Mouse (Mus musculus) c-Kit-positive CD71-positive TER-119-positive erythroid progenitor cells, embryonic 14.5 days (primary cell): ENCODE data around the gene Cpxm2.

Experiments used
- DNase-seq: peaks from one replicate; pipeline ENCODE4 v3.0.0-alpha.2; 2013; ENCODE audit warnings: low spot score

The Cpxm2 gene

DNA sequence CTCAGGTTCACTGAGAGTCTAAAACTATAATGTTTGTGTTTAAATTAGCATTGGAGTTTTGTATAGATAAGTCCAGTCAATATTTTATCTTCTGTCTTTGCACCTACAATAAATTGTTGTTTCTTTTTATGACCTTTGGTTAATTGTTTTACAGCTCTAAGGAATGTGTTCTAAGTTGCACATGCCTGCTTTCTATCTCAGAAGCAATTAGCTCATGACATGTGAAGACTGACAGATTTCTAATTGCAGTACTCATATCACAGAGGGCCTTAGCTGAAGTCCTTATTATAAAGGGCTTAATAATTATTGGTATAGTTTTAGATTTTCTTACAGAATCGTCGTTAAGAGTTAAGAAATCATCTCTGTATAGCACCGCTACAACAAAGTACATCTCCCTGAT lies 138.6 kb downstream of the Cpxm2 start:
- no peak for DNase-seq

DNA sequence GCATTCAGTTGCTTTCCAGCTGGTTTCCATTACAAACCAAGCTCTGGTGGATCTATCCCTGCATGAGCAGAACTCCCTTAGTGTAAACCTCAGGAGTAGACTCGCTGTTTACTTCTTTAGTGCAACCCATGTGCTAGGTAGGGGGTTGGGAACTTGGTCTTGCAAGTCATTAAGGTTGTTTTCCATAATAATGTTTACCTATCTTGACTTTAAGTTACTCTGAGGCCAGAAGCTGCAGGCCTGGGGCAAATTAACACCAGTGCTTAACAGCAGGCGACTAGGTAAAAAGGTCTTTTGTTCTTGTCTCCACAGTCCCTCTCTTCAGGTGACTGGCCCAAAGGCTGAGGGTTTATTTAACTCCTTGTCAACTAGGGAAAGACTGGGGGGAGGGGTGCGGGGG lies 139.3 kb downstream of the Cpxm2 start:
- DNase-seq, result no peak

DNA sequence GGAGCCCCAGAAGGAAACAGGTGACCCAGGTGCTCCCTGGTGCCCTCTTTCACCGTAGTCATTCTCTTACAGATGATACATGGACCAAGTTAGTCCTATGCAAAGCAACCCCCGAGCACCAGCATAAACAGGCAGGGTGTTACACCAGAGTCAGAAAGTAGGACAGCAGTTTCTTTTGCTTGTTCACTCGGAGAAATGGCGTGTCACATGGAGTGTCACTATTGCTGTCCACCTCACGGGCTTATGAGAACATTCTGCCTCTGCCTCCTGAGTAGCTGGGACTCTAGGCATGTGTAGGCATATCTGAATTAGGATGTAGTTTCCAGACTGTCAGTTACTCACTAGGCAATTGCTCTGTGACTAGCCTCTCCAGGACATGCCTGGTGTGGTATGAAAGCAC lies 140.6 kb downstream of the Cpxm2 start:
- DNase-seq, result no peak

DNA sequence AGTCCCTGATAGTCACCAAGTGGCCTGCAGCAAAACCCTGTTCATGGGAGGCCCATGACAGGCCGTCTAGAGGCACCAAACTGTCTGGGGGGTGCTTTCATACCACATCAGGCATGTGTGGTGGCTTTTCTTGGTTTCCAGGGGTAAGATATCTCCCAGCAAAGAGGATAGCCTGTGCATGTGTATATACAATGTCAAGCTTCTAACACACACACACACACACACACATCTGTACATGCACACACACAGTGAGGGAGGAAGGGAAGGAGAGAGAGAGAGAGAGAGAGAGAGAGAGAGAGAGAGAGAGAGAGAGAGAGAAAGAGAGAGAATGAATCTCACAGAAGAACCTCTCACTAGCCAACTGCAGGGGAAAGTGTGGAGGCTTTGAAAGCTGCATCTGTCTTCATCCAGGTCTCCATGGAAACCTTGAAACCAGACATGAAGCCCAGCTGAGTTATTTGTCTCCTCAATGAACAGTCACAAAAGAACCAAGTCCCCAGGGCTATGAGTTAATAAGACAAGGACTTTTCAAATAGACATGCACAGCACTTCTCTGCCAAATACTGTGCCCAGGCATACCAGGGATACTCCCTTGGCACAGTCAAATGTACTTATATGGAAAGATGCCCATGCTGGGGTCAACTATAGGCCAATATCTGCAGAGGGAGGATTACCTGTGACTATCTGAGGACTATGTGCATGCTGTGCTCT lies 141.4 kb downstream of the Cpxm2 start:
- DNase-seq, result no peak

DNA sequence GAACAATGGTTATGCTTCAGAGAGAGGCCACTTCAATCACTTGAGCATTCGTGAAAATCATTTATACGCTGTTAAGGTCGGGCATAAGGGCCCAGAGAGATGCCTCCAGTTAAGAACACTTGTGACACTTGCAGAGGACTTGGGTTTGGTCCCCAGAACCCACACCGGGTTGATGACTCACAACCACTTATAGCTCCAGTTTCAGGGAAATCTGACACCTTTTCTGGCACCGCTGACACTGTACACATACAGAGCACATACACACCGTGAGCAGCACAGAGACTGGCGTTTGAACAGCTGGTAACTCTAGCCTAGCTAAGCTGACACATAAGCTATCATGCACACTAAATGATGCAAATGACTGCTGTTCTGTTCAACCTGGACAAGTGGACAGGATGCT lies 145.5 kb downstream of the Cpxm2 start:
- DNase-seq, result no peak

DNA sequence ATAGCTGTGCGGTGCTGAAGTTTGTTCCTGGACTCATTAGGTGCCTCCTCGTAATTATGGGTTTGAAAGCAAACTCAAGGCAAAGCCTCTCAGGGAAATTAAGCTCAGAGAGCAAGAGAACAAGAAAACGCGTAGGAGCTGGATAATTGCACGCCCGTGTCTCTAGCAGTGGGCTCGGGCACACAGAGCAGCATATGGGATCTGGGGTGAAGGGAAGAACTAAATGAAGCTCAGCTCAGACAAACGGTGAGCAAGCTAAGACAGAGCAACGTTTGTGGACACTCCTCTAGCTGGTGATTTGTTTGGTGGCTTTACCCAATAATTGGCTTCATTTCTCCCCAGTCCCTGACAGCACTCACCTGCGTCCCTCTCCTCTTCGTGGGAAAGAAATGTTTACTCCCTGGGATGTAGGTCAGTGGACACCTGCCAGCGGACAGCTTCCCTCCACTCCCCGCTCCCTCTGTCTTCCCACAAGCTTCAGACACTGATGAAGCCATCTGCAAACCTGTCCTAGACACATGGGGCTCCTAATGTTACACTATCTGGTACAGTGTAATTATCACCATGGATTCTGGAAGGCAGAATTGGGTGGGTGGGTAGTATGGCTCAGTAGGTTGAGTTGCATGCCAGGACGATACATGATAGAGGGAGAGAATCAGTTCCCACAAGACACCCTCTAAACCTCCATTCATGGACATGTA lies 148.4 kb downstream of the Cpxm2 start:
- no peak for DNase-seq

DNA sequence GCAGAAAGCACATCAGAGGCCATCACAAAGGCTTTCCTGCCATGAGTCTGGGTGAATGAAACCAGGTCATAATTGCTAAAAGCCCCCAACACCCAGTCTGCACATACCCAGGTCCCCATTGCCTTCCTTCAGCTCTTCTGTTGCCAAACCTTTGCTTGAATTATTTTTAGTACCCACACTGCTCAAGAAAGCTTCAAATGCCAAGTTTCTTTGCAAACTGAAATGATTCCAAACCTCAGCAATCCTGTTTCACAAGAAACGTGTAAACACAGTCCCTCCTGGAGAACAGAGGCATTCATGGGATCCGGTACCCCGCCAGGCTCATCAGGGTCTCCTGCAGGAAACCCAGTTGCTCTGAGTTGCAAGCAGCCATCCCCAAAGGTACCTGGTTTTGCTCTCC lies 161.7 kb downstream of the Cpxm2 start:
- no peak for DNase-seq

DNA sequence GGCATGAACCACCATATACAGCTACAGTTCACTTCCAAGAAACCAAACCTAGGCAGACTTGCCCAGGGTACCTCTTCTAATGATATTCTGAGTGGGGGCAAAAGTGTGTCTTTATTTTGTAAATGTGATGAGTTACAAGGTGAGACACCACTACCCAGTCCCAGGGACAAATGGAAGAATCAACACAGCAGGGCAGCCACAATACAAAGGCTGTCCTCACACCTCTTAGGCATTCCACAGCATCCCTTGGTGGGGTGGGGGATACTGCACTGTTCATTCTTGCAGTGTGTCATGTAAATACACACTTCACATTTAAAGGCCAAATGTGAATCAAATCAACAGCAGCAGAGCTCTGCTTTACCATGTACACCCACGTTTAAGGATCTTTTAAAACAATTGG lies 162.3 kb downstream of the Cpxm2 start:
- DNase-seq, result no peak

DNA sequence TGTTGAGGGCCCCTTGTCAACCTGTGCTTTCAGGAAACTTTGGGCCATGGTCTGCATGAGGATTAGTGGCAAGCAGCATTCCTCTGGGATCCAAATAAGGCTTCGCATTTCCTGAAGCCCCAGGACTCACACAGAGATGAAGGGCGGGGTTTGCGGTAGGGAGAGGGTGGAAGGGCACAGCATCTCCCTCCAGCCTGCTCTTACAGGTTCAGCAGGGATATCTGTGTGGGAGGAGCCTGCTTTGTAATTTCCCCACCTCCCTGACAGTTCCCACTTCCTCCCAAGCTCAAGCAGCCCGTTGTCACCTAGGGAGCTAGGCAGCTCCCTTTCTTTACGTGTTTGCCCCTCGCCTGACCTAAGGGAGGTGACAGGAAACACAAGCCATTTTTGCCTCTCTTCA lies 165.5 kb downstream of the Cpxm2 start:
- DNase-seq, result no peak
